Mouse (Mus musculus) liver, adult 10 weeks (tissue): ENCODE results near the gene Gm17604. TPM values are rescaled to one million over a fixed set of nuclear protein-coding genes. Genes with fewer than 3 reads are reported as not detected.

Experiments
- polyA plus RNA-seq: library from polyadenylated mRNA; stranded (reverse); fragments of 350-450 nt; fragmentation: Illumina TruSeq; extraction: RNeasy Lipid Tissue Mini Kit (QIAGEN cat#74804); gene quantifications from one replicate; pipeline ENCODE4 v1.2.3, GENCODE M21; 2014; ENCODE audit warnings: low read depth, low replicate concordance

The Gm17604 gene
- not detected for polyA plus RNA-seq

GRCm38 (mm10) chrX:165004779-165005324 is at the start of gene Gm17604:
Gene Gm17604 (minus strand): TSS chrX:165004829.

GRCm38 (mm10) chrX:164980193-164980775 is 24.3 kb downstream of the Gm17604 start, which contains the start of the genes Mospd2 and Fancb:
Gene Mospd2 (minus strand): TSS chrX:164980375.
Gene Fancb (plus strand): TSS chrX:164980592.

Other genes starting within 250 kb of the Gm17604 start
- 102 TPM for gene Mospd2, start 24.5 kb downstream of the Gm17604 start, polyA plus RNA-seq
- 1.4 TPM for gene Fancb, start 24.2 kb downstream of the Gm17604 start, polyA plus RNA-seq